Mouse (Mus musculus) ES-E14 (cell line): ENCODE measurements around the gene Senp1. TPM values are rescaled to one million over a fixed set of nuclear protein-coding genes. Genes with fewer than 3 reads are reported as not detected.

Source experiments
- DNase-seq: peaks from one replicate; pipeline ENCODE4 v3.0.0-alpha.2; 2013; ENCODE audit warnings: low read depth, low spot score
- H3K27ac ChIP-seq: 2 replicates; pipeline ENCODE4 v1.5.1; 2012; ENCODE audit warnings: low read depth, mild to moderate bottlenecking, low read length, moderate library complexity, mixed read lengths; ENCODE audit not compliant: poor library complexity, insufficient read depth, severe bottlenecking
- H3K36me3 ChIP-seq: 2 replicates; pipeline ENCODE4 v1.6.1; 2012; ENCODE audit warnings: mild to moderate bottlenecking, low read length, moderate library complexity, mixed read lengths; ENCODE audit not compliant: control insufficient read depth, poor library complexity, insufficient read depth, severe bottlenecking
- H3K4me1 ChIP-seq, 2 experiments: fragments of 150-350 bp in 1 of 2; sonication (generic) in 1 of 2; 2 replicates each; pipeline ENCODE4 v1.6.1; 2012; ENCODE audit warnings: low read length in 2 of 2, mild to moderate bottlenecking in 1 of 2, mixed read lengths in 1 of 2; ENCODE audit not compliant: control insufficient read depth in 2 of 2, insufficient read depth in 2 of 2, poor library complexity in 1 of 2
- H3K4me3 ChIP-seq, 2 experiments: fragments of 150-350 bp in 1 of 2; sonication (generic) in 1 of 2; 2 replicates each; pipeline ENCODE4 v1.5.1; 2012; ENCODE audit warnings: low read length in 2 of 2, low read depth in 1 of 2, mild to moderate bottlenecking in 1 of 2, mixed read lengths in 1 of 2; ENCODE audit not compliant: insufficient read depth in 1 of 2, poor library complexity in 1 of 2, severe bottlenecking in 1 of 2
- H3K9ac ChIP-seq: 2 replicates; pipeline ENCODE4 v1.6.1; 2012; ENCODE audit warnings: low read depth, mild to moderate bottlenecking, low read length, mixed read lengths; ENCODE audit not compliant: poor library complexity, insufficient read depth, severe bottlenecking
- H3K9me3 ChIP-seq: fragments of 150-350 bp; sonication (generic); 2 replicates; pipeline ENCODE4 v1.6.1; 2012; ENCODE audit warnings: low read depth, mild to moderate bottlenecking, low read length; ENCODE audit not compliant: control insufficient read depth, insufficient read depth
- CHD2 ChIP-seq: IDR thresholded peaks from 2 replicates; pipeline ENCODE4 v1.6.1; 2014; ENCODE audit warnings: mild to moderate bottlenecking, low read depth, low read length, inconsistent platforms
- HCFC1 ChIP-seq: IDR thresholded peaks from 2 replicates; pipeline ENCODE4 v1.6.1; 2012; ENCODE audit warnings: low read length, inconsistent platforms, borderline replicate concordance; ENCODE audit not compliant: insufficient read depth
- MAFK ChIP-seq: IDR thresholded peaks from 2 replicates; pipeline ENCODE4 v1.6.1; 2014; ENCODE audit warnings: mild to moderate bottlenecking, low read depth, low read length, inconsistent platforms; ENCODE audit not compliant: insufficient read depth
- ZC3H11A ChIP-seq: IDR thresholded peaks from 2 replicates; pipeline ENCODE4 v1.6.1; 2012; ENCODE audit warnings: low read depth, mild to moderate bottlenecking, inconsistent platforms, low read length, borderline replicate concordance
- ZNF384 ChIP-seq: IDR thresholded peaks from 2 replicates; pipeline ENCODE4 v1.6.1; 2012; ENCODE audit warnings: low read depth, low read length, inconsistent platforms
- in situ Hi-C, 2 experiments: fragments of 600-800 bp; cut with MboI; formaldehyde crosslinking; loops; one replicate each; pipeline ENCODE4 v1.15.1; 2025; ENCODE audit warnings: low sequenced_read_pairs in 2 of 2, inconsistent platforms in 1 of 2; ENCODE audit not compliant: unreplicated experiment in 2 of 2
- total RNA-seq: library from RNA; depleted of rRNA; stranded (reverse); fragments of 300-350 nt; gene quantifications from 2 replicates; pipeline ENCODE4 v1.2.3, GENCODE M21; 2012

The Senp1 gene
- total RNA-seq, 1 experiment, result 27.2 TPM

DNA sequence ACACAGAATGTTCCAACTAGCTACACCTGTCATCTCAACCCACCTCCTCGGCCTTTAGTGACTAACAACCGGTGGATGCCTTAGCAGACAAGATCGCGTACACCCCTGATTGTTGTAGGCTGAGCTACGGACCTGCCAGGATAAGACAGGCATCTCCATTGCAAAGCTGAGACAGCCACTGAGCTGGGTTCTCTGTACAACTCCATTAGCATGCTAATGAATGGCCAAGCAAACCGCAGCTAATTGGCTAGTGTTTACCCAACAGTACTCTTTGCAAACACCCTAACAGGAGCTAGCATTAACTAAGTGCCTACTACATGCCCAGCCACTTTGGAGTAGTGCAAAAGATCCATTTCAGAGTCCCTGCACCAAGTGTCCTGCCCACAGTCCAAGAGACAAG is 80.7 kb downstream of the Senp1 start:
- Histone ChIP-seq H3K27ac (no peak overlapping the region), H3K36me3 (no peaks in the 10 kb centered on the region), H3K4me3 (no peak overlapping the region), H3K4me1 (peaks cover 3 to 11% of the 10 kb centered on the region in 2 experiments; a peak in 3 of 4 replicates), H3K9me3 (no peaks in the 10 kb centered on the region), H3K9ac (no peak overlapping the region; the same call in 1 of the 2 replicates)
- in situ Hi-C loops, result no loop called here
- DNase-seq, result no peak
- no peak for TF ChIP-seq MAFK
- no peak for TF ChIP-seq ZNF384
- TF ChIP-seq ZC3H11A, result no peak
- TF ChIP-seq HCFC1, result no peak

DNA sequence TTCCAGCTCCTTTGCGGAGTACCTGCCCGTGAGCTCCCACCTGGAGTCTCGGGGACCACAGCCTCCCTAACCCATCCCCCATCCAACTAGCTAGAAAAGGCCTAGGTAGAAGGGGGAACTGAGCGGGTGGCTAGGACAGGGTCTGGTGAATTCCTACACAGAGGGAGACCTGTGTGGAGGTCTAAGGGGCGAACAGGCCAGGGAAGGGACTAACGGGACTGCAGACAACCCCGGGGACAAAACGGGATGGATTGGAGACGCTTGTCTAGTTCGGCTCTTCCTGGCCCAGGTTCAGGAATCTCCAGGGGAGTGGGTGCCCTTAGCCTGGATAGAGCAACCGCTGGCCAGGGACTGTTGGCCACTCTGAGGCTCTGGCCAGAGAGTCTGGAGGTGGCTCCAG is 88.4 kb downstream of the Senp1 start:
- TF ChIP-seq CHD2 (no peak), HCFC1 (no peak), ZNF384 (no peak), ZC3H11A (no peak), MAFK (no peak)
- Histone ChIP-seq H3K4me1 (peaks cover 0 to 7% of the 10 kb centered on the region in 2 experiments; a peak in 2 of 4 replicates), H3K36me3 (no peaks in the 10 kb centered on the region), H3K9ac (no peak overlapping the region), H3K27ac (no peak overlapping the region), H3K9me3 (no peaks in the 10 kb centered on the region), H3K4me3 (peak overlapping the region; percentile 55; a peak in 3 of 4 replicates)
- no peak for DNase-seq
- in situ Hi-C loops, result no loop called here

- in situ Hi-C loops, result no loop called here
Measured at GRCm38 (mm10) chr15:98004740-98005159, 88.8 kb downstream of the Senp1 start.

DNA sequence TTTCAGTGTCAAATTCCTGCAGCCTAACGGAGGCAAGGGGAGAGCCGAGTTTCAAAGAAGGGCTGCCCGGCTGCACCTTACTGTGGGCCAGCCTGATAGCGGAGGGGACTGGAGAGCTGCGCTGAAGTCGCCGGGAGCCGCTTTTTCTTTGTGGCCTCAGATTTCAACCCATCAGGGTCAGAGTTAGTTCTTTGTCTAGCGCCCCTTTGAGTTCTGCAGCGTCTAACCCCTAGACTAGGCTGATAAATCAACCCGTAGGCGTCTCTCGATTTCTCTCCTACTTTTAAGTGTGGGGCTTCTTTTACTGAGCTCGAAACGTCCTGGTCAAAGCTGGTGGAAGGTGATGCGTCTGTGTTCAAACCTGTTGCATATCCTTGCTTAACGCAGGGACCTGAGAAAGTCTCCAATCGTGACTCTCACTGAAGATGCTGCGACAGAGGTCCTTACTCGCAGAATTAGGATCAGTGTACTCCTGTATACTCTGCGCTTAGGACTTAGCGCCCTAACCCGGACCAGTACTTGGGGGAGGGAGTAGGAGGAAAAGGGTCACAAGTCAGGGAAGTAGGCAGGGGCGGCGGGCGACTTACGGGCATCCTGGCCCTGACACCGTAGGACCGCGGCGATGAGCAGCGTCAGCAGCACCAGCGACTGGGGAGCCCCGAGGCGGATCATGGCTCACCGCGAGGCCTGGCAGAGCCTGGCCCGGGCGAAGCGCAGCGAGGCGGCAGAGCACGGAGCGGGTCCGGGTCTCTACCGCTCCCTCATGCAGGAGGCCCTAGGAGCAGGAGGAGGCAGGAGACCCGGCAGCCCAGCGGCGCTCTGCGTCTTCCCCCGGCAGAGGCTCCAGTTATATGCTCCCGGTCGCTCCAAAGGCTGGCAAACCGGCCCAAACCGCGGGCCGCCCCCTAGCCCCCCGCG is 89.5 kb downstream of the Senp1 start, which contains the start of gene Col2a1:
Gene Col2a1 (minus strand): TSS at position 874 of the 918 bp plus-strand sequence.
- Histone ChIP-seq H3K4me3 (peak within 1 kb of the TSS; percentile 55), H3K4me1 (peaks cover 0 to 12% of the 10 kb centered on the region in 2 experiments; a peak in 3 of 4 replicates), H3K9ac (peak within 1 kb of the TSS; percentile 17; the same call in 1 of the 2 replicates), H3K27ac (no peak within 1 kb of the TSS), H3K36me3 (no peaks in the 10 kb centered on the region), H3K9me3 (no peaks in the 10 kb centered on the region)
- TF ChIP-seq ZNF384, result no peak
- no peak for TF ChIP-seq ZC3H11A
- no peak for TF ChIP-seq HCFC1
- in situ Hi-C loops, result no loop called here
- DNase-seq, result no peak

More at GRCm38 (mm10) chr15:98004740-98005159, 88.8 kb downstream of the Senp1 start:
- Histone ChIP-seq H3K9ac (no peak overlapping the region), H3K4me3 (peak overlapping the region; percentile 55), H3K4me1 (peaks cover 0 to 7% of the 10 kb centered on the region in 2 experiments; a peak in 2 of 4 replicates), H3K9me3 (no peaks in the 10 kb centered on the region), H3K27ac (no peak overlapping the region), H3K36me3 (no peaks in the 10 kb centered on the region)
- no peak for DNase-seq
- TF ChIP-seq ZC3H11A, result no peak
